Mouse (Mus musculus): ENCODE measurements around the gene Ahdc1.
A peak's percentile ranks its signal among the peaks of the same experiment; 100 is the strongest.

Ahdc1 gene

GRCm38 (mm10) chr4:133017597-133018262, 6.7 kb downstream of the Ahdc1 start:
- no peak for DNase-seq (ENCODE audit: low spot score in 2 of 2)

GRCm38 (mm10) chr4:133018263-133018798, 7.3 kb downstream of the Ahdc1 start:
- DNase-seq (ENCODE audit: low spot score in 2 of 2) = no peak

DNA sequence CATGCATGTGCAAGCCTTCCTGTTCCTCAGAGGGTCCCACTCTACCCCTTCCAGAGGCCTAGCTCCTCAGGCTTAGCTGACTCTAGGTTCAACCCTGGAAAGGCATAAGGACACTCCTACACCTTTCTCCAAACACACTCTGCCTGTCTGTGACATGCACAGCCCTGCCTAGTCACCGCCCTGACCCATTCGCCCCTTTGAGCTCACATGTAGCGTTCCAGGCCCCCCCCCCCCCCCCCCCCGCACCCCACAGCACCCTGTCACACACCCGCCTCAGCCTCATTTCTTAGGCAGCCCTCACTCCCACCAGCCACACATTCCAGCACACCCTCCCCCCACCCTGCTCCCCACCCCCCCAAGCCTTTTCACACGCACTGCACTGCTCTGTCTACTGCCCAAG, 9.7 kb downstream of the Ahdc1 start:
- no peak for DNase-seq (ENCODE audit: low spot score in 2 of 2)

GRCm38 (mm10) chr4:133021181-133021671, 10.2 kb downstream of the Ahdc1 start:
- no peak for DNase-seq (ENCODE audit: low spot score in 2 of 2)

DNA sequence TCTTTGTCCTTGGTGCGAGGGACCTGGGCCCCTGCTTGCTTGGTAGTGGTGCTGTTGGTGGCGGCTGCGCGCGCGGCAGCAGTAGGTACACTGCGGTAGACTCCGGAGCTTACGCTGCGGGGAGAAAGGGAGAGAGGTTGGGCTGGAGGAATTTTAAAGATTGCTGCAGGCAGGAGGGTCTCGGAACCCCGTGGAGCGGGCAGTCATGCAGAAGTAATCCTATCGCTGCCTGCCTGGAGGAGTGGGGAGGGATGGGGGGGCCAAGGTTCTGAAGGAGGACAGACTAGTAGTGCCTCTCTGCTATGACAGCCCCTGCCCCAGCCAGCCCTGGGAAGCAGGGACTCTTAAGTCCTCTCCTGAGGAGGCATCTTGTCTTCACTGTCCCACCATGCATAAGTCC, 11.2 kb downstream of the Ahdc1 start:
- no peak for DNase-seq (ENCODE audit: low spot score in 2 of 2)

DNA sequence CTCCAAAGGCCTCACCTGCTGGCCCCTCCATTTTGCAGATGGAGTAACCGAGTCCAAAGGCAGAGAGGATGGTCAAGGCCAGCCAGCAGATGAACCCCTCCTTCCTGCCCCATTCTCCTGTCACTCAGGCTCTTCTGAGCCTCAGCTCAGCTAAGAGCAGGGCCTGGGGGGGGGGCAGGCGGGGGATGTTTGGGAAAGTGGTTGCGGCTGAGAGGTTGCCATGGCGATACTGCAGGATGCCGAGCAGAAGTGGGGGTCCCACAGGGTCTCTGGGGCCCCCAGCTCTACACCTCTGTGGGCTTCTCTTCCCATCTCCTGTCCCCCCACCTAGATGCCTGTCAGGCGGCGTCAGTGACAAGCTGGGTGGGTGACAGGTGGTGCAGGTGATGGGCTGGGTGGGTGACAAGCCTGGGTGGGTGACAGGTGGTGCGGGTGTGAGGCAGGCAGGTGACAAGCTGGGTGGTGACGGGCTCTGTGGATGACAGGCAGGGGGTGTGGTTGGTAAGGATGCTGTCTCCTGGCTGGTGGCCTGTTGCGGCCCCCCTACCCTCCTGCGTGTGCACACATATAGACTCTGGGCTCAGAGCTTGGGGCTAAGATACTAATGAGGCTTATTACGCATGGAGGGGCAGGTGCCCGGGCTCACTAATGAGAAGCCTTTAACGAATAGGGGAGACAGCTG, 12.0 kb downstream of the Ahdc1 start:
- DNase-seq (ENCODE audit: low spot score in 2 of 2) = peak in 1 of 2 experiments; percentile 59

DNA sequence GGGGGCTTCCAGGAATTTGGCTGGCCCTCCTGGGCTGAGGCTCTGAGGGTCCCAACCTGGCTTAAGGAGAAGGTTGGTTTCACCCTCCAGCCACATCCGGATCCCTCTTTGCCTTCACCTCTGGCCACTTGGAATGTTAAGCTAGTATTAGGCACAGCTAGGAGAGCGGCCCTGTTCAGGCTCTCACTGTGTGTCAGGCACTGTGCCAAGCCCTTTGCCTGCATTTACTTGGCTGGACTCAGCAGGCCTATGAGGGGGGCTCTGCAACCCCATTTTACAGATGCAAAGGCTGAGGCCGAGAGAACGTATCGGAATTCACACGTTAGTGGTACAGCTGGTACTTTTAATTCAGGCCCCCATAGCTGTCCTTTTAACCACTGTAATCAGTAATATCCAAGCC, 12.6 kb downstream of the Ahdc1 start:
- DNase-seq (ENCODE audit: low spot score in 2 of 2) = peak in 1 of 2 experiments; percentile 54

DNA sequence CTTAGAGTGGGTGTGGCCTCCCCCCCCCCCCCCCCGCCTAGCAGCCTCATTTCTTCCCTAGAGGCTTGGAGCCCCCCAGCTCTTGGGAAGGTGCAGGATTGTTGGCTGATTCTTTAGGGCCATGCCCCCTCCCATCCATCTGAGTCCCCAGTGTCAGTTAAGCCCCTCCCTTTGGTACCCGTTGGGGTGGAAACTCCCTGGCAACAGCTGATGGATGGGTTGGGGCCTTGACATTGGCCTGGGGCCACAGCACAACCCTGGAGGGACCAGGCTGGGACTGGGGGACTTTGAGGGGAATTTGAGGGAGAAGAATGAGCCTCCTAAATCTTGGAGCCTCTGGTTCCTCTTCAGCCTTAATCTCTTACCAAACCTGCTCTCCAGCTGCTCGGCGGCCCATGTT, 13.3 kb downstream of the Ahdc1 start:
- DNase-seq (ENCODE audit: low spot score in 2 of 2) = no peak

DNA sequence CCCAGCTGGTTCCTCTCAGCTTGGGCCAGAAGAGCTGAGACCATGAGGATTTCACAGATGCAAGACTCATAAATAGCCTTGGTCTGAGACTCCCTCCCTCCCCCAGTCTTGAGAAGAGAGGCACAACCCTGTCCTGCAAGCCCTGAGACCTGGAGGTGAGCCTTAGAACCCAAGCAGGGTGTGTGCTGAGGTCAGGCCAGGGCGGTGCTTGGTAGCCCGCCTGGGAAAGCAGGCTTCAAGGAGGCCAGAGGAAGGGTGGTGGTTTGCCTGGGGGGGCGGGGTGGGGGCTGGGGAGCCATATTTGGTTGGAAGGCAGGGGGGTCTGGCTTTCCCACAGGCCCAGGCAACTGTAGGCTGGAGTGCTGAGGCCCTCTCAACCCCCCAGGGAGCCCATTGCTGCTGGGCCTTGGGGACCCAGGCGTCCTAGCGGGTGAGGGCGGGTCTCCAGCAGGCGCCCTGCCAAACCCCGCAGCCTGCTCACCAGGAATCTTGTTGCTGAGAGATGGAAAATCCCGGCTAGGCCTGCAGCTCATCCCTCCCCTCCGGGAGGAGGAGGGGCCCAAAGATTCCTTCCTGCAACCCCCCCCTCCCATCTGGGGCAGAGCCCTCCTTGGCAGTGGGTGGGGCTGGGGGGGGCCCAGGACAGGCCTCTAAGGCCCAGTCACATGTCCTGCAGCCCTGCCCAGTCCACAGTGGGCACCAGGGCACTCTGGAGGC, 14.1 kb downstream of the Ahdc1 start:
- DNase-seq (ENCODE audit: low spot score in 2 of 2) = peak in 1 of 2 experiments; percentile 65

DNA sequence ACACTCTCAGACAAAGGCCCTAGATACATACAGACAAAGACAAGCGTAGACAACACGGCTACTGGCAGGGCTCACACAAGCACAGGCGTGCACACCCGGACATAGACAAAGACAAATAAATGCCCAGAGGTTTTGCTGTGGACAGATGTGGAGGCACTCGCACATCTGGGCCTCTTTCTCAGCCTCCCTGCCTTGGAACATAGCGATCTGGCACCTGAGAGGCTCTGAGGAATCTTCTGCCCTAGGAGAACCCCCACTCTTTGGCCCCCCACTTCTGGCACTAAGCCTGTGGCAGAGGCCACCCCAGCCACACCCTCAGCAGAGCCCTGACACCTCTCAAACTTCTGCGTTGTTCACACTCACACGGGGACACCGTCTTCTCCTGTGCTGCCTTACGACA, 15.2 kb downstream of the Ahdc1 start:
- no peak for DNase-seq (ENCODE audit: low spot score in 2 of 2)

GRCm38 (mm10) chr4:133026826-133027375, 15.8 kb downstream of the Ahdc1 start:
- no peak for DNase-seq (ENCODE audit: low spot score in 2 of 2)

- DNase-seq (ENCODE audit: low spot score in 2 of 2) = no peak
Observed at GRCm38 (mm10) chr4:133027721-133028120, 16.7 kb downstream of the Ahdc1 start.

DNA sequence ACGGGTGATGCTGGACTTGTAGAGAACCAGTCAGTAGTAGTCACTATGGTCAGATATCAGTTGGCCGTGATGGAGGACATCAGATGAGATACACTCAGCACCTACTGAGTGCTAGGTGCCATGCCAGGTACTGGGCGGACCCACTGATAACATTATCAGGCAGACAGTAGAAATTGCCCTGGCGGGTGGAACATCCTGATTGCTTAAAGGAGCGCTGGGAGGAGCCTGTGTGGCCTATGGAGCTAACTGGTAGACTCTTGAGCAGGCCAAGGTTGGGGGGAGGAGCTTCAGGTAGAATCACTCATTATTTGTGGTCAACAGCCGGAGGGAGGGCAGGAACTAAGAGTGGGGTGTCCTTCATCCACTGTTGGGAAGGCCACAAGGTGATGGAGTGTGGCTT, 17.1 kb downstream of the Ahdc1 start:
- no peak for DNase-seq (ENCODE audit: low spot score in 2 of 2)

- DNase-seq (ENCODE audit: low spot score in 2 of 2) = no peak
Observed at GRCm38 (mm10) chr4:133028875-133029274, 17.8 kb downstream of the Ahdc1 start.

- DNase-seq (ENCODE audit: low spot score in 2 of 2) = no peak
Observed at GRCm38 (mm10) chr4:133032410-133033095, 21.5 kb downstream of the Ahdc1 start.

GRCm38 (mm10) chr4:133034478-133034877, 23.4 kb downstream of the Ahdc1 start:
- no peak for DNase-seq (ENCODE audit: low spot score in 2 of 2)

DNA sequence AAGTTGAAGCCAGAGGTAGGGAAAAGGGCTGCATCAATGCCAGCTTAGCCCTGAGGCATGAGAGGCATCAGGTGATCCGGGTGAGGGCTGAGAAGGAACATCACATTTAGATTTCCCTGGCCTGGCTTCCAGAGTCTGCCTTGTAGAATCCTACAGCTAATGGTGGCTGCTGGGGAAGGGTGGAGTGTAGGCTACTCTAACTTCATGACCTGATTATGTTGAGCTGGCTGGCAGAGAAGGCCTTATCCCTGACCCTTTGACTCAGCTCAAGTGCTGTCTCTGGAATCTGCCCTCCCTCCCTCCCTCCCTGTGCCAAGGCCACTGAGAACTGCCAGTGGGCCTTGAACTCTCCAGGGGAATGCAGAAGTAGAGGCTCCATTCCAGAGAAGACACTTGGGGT, 24.4 kb downstream of the Ahdc1 start:
- no peak for DNase-seq (ENCODE audit: low spot score in 2 of 2)

DNA sequence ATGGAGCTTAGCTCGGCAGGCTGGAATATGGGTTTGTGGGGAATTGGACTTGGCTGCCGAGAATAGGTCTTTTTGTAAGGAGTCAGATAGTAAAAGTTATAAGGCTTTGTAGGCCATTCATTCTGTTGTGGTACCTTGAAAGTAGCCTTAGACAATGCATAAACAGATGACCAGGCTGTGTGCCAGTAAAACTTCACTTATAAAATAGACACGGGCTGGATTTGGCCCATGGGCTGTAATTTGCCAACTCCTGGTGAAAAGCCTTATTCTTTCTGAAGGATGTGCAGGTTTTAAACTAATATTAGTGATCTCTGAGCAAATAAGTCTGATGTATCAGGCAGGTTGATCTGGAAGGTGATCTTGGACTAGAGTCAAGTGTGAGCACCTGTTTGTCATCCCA, 24.9 kb downstream of the Ahdc1 start:
- no peak for DNase-seq (ENCODE audit: low spot score in 2 of 2)

DNA sequence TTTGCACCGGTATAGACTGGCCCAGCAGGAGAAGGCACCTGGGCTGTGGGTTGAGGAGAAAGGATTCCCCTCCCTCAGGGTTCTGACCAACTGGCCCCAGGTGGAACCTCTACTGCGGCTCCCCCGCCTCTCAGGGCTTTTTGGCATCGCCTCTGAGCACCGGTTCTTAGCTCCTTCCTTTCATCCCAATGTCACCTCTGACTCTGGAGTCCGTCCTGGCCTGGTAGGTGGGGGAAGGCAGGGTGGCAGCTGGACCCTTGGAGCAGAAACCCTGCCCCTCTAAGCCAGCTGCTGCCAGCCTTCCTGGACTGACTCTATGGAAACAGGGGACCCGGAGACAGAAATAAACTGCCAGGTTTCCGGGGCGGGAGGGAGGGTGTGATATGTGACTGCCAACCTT, 26.2 kb downstream of the Ahdc1 start:
- DNase-seq (ENCODE audit: low spot score in 2 of 2) = no peak

GRCm38 (mm10) chr4:133037798-133038197, 26.7 kb downstream of the Ahdc1 start:
- no peak for DNase-seq (ENCODE audit: low spot score in 2 of 2)

- peak in 1 of 2 experiments; percentile 52 for DNase-seq (ENCODE audit: low spot score in 2 of 2)
Observed at GRCm38 (mm10) chr4:133038521-133039115, 27.6 kb downstream of the Ahdc1 start.
